In the genomic region with DNA sequence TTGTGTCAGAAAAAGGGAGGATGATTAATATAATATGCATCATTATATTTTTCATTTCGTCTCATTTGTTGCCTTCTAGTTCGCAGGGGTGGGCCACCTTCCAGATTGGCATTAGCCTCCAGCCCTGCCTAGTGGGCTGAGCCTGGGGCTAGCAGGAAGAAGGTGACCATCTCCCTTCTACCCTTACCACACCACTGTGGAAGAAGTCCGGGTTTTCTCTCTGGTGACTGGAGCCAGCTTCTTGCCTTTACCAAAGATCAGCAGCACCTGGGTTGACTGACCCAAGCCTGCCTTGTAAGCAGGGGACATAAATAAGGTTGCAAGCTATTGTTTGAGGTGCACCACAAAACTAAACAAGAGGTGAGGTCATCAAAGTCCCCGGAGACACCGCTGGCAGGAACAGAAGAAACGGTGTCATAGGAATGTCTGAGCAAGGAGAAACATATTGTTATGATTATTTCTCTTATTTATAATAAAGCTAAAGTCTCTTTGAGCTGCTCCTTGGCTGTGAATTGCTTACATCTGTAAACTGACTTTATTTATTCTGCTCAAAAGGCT, we compare ENCODE assay signal across 13 mouse cellular contexts.
A peak's percentile ranks its signal among the peaks of the same experiment; 100 is the strongest.
DNase-seq lines count a peak whose midpoint lies in the region; ATAC-seq and TF ChIP-seq lines count a peak whose summit lies in the region.
"Had no signal": no experiment of that assay in that cellular context is flagged by ENCODE, and none has a peak within 500 bp of the region (broad histone marks: within the 10 kb centered on the region; RNA-seq: fewer than 3 reads in every experiment).

No protein-coding gene starts in this region.

- H3ac ChIP-seq in C2C12 (ENCODE audit: control insufficient read depth, insufficient read length, low read depth) = peak overlapping the region; percentile 3

- intact Hi-C loops in heart, postnatal 36 days (cut with DNase I) = no loop called here

- no peak overlapping the region for H3K9ac ChIP-seq in heart, embryonic 12.5 days
- no peak overlapping the region for H3K9ac ChIP-seq in intestine, embryonic 16.5 days (ENCODE audit: low read depth, low read length)
- H3K9ac ChIP-seq: heart, embryonic 13.5 days had no signal

- H3K79me3 ChIP-seq in C2C12 (ENCODE audit: low read depth) = no peaks in the 10 kb centered on the region

- TF ChIP-seq CTCF in C2C12 (IDR thresholded peaks at IDR 0.05; ENCODE audit: control insufficient read depth, insufficient read depth, insufficient read length) = no peak

- no peak for ATAC-seq in heart, embryonic 12.5 days (ENCODE audit: insufficient number of reproducible peaks, low FRiP score)
- peak; percentile 26; the same call in 1 of the 2 replicates for ATAC-seq in intestine, embryonic 16.5 days

- H3K4me3 ChIP-seq in heart, embryonic 12.5 days = no peak overlapping the region
- H3K4me3 ChIP-seq in C2C12 (ENCODE audit: insufficient read depth, poor library complexity, severe bottlenecking) = no peak overlapping the region
- no peak overlapping the region for H3K4me3 ChIP-seq in intestine, embryonic 16.5 days (ENCODE audit: low read length)
- H3K4me3 ChIP-seq: heart, embryonic 13.5 days had no signal

- H3K4me2 ChIP-seq in heart, embryonic 12.5 days = no peak overlapping the region
- H3K4me2 ChIP-seq in intestine, embryonic 16.5 days (ENCODE audit: low read depth, low read length) = no peak overlapping the region
- H3K4me2 ChIP-seq: heart, embryonic 13.5 days; liver, embryonic 11.5 days had no signal

- no peak overlapping the region for H3K27ac ChIP-seq in heart, embryonic 12.5 days (ENCODE audit: poor library complexity, severe bottlenecking)
- H3K27ac ChIP-seq in intestine, embryonic 16.5 days (ENCODE audit: low read length) = no peak overlapping the region
- H3K27ac ChIP-seq: heart, embryonic 13.5 days had no signal

- H3K27me3 ChIP-seq in heart, embryonic 12.5 days (replicated peaks) = peaks cover 14% of the 10 kb centered on the region; the same call in 1 of the 2 replicates
- H3K27me3 ChIP-seq in C2C12 (ENCODE audit: control insufficient read depth, insufficient read depth, insufficient read length) = no peaks in the 10 kb centered on the region
- no peaks in the 10 kb centered on the region for H3K27me3 ChIP-seq in intestine, embryonic 16.5 days (replicated peaks; ENCODE audit: control insufficient read depth, insufficient read depth, low read length)

- DNase-seq in adrenal gland, adult 2 months = peak; percentile 28
- no peak for DNase-seq in adrenal gland, postnatal 10 days
- DNase-seq in heart, postnatal 36 days = peak; percentile 5 to 11
- DNase-seq in kidney, postnatal 25 days = no peak
- no peak for DNase-seq in retina, embryonic 14.5 days (ENCODE audit: low spot score)
- DNase-seq: cerebellum, adult 9-11 months; kidney, adult 2 months; right cerebral cortex, postnatal 25 days had no signal

- no peaks in the 10 kb centered on the region for H3K79me2 ChIP-seq in C2C12 (ENCODE audit: control insufficient read depth, insufficient read depth)

- H3K9me3 ChIP-seq in heart, embryonic 12.5 days (replicated peaks) = no peaks in the 10 kb centered on the region
- H3K9me3 ChIP-seq in intestine, embryonic 16.5 days (ENCODE audit: control insufficient read depth, low read length) = no peaks in the 10 kb centered on the region
- H3K9me3 ChIP-seq: heart, embryonic 13.5 days had no signal

- 66% methylated on average over 6 of the region's 6 CpGs for WGBS in heart, embryonic 12.5 days
- 37% methylated on average over 6 of the region's 6 CpGs for WGBS in intestine, embryonic 16.5 days

- no peaks in the 10 kb centered on the region for H3K36me3 ChIP-seq in heart, embryonic 12.5 days
- no peaks in the 10 kb centered on the region for H3K36me3 ChIP-seq in C2C12 (ENCODE audit: control insufficient read depth, insufficient read depth)
- H3K36me3 ChIP-seq in intestine, embryonic 16.5 days (ENCODE audit: control insufficient read depth, insufficient read depth, low read length) = no peaks in the 10 kb centered on the region
- H3K36me3 ChIP-seq: heart, embryonic 13.5 days had no signal

- no peaks in the 10 kb centered on the region for H3K4me1 ChIP-seq in heart, embryonic 12.5 days (replicated peaks)
- peaks cover 3% of the 10 kb centered on the region; the same call in 1 of the 2 replicates for H3K4me1 ChIP-seq in intestine, embryonic 16.5 days (ENCODE audit: control insufficient read depth, insufficient read depth, low read length)

TF ChIP-seq in C2C12, 6 proteins besides CTCF, POLR2A, EP300 and RAD21:
- TF ChIP-seq MAX (IDR thresholded peaks at IDR 0.05) = no peak
- TF ChIP-seq MYOD1 (IDR thresholded peaks at IDR 0.05; ENCODE audit: control insufficient read depth, insufficient read length, low read depth) = peak; percentile 30
- no peak for TF ChIP-seq MYOG (IDR thresholded peaks at IDR 0.05; ENCODE audit: control insufficient read depth, extremely low read depth, insufficient read length)
- no peak for TF ChIP-seq USF1 (IDR thresholded peaks at IDR 0.05; ENCODE audit: low read depth)

Comparison
In these comparisons a context has a peak if more than half of its experiments do, and no peak if none do; other contexts are left out.
1. DNase-seq: peak in adrenal gland, adult 2 months (single experiment) and heart, postnatal 36 days (2 of 2); none in adrenal gland, postnatal 10 days (single experiment), kidney, postnatal 25 days (0 of 2) and retina, embryonic 14.5 days (single experiment).